Mouse (Mus musculus): ENCODE data around the gene Lgals2.

DNA sequence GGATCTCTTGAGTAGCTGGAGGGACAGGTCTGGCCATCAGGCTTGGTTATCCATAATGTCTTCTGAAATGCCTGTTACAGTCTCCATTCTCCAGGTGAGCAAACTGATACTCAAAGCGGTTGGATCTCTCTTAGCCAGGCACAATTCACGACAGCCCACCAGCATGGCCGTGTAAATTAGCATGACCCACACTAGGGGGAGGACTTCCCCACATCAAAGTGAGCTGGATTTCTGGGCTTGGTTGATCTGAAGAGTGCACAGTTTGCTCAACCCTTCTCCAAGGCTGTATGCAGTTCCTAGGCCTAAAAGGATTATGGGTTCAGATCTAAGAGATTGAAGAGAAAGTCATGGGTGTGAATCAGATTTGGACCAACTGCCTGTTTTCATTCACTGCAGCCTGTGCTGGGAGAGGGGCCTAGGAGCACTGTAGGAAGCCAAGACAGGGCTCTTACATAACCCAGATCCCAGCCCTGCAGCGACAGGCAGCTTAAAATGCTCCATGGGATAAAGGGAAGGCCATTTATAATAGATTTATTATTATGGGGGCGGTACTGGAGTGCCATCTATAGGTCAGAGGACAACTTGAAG lies 16.8 kb upstream of the Lgals2 start:
- peak; percentile 35 for TF ChIP-seq CTCF (IDR thresholded peaks at IDR 0.05; ENCODE audit: low read depth)
- no peak for TF ChIP-seq EP300 (IDR thresholded peaks at IDR 0.05; ENCODE audit: low read depth)
